Mouse (Mus musculus): ENCODE data around the gene Chst11. TPM values are rescaled to one million over a fixed set of nuclear protein-coding genes. Genes with fewer than 3 reads are reported as not detected.

The Chst11 gene
- polyA plus RNA-seq, 1 experiment = 10.4 TPM

DNA sequence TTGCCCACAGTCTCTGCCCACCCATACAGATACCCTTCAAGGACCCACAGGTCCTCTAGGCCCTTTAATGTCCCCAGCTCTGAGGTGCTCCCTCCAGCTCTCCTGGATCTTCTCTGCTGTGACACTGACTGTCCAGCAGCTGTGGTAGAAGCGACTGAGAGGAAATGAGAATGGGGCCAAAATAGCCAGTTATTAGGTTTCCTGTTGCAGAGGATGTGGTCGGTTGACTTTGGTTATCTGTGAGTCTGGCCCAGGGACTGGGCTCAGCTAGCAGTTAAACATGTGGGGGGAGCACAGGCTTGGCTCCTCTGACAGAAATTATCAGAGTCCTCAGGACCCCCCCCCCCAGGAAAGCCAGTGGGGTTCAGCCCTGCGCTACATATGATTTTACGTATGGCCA is 19.7 kb downstream of the Chst11 start:
- H3K36me3 ChIP-seq (replicated peaks; ENCODE audit: low read length) = peaks cover 64% of the 10 kb centered on the region
- TF ChIP-seq GATA1 (IDR thresholded peaks at IDR 0.05; ENCODE audit: borderline replicate concordance, low read length) (no peak), FLI1 (IDR thresholded peaks at IDR 0.05; ENCODE audit: low read length) (0 out of 2 replicates have a peak, but pooled peaks have one; percentile 49)
- peaks cover 99% of the 10 kb centered on the region for H3K4me1 ChIP-seq

DNA sequence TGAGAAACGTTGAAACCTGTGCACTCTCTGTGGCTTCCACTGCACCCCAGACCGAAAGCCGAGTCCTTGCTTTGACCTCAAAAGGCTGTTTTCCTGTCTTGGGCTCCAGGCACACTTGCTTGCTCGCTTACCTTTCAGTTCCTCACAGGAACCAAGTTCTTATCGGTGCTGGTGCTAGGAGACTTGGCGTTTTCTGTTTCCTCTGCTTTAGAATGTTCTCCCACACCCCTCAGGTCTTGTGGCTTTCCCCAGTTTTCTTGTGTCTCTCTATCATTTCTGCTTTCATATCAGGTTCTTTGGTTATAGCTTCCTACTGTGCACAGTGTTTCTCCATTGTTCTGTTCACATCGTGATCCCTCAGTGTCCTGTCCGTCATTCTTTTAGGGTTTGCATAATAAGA is 21.0 kb downstream of the Chst11 start:
- peaks cover 100% of the 10 kb centered on the region for H3K4me1 ChIP-seq
- H3K36me3 ChIP-seq (replicated peaks; ENCODE audit: low read length) = peaks cover 70% of the 10 kb centered on the region
- H3K9me3 ChIP-seq = peaks cover 19% of the 10 kb centered on the region
- H3K27me3 ChIP-seq (replicated peaks) = no peaks in the 10 kb centered on the region
- TF ChIP-seq GATA1 (IDR thresholded peaks at IDR 0.05; ENCODE audit: borderline replicate concordance, low read length) = no peak
- no peak for TF ChIP-seq FLI1 (IDR thresholded peaks at IDR 0.05; ENCODE audit: low read length)
- peak overlapping the region; percentile 73 for H3K4me3 ChIP-seq (replicated peaks)

More for the DNA sequence above, 19.7 kb downstream of the Chst11 start:
- Histone ChIP-seq H3K9me3 (peaks cover 19% of the 10 kb centered on the region), H3K27me3 (replicated peaks) (no peaks in the 10 kb centered on the region), H3K4me3 (replicated peaks) (peak overlapping the region; percentile 88)

- Histone ChIP-seq H3K4me3 (replicated peaks) (peak overlapping the region; percentile 57), H3K36me3 (replicated peaks; ENCODE audit: low read length) (peaks cover 76% of the 10 kb centered on the region), H3K9me3 (peaks cover 15% of the 10 kb centered on the region), H3K27me3 (replicated peaks) (no peaks in the 10 kb centered on the region), H3K4me1 (peaks cover 83% of the 10 kb centered on the region)
- TF ChIP-seq GATA1 (IDR thresholded peaks at IDR 0.05; ENCODE audit: borderline replicate concordance, low read length) (no peak), FLI1 (IDR thresholded peaks at IDR 0.05; ENCODE audit: low read length) (no peak)
These were observed 28.7 kb downstream of the Chst11 start for GRCm38 (mm10) chr10:83013984-83014383.

DNA sequence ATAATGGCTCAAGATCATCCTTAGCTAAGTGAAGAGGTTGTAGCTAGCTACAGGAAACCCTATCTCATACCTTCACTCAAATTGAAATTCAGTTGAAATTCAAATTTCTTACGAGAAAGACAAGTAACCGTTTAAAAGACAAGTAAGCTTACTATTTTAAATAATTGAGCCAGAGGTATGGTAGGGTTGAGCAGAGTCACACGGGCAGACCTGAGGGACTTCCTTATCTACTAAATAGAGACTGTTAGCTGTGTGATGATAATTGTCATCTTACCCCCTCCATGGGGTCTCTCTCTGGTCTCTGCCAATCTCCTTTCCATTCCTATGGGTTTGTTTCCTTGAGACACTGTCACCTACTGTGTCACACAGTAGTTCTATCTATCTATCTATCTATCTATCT is 30.6 kb downstream of the Chst11 start:
- H3K4me1 ChIP-seq = peaks cover 83% of the 10 kb centered on the region
- H3K27me3 ChIP-seq (replicated peaks) = no peaks in the 10 kb centered on the region
- peaks cover 15% of the 10 kb centered on the region for H3K9me3 ChIP-seq
- no peak for TF ChIP-seq GATA1 (IDR thresholded peaks at IDR 0.05; ENCODE audit: borderline replicate concordance, low read length)
- TF ChIP-seq FLI1 (IDR thresholded peaks at IDR 0.05; ENCODE audit: low read length) = no peak
- no peak overlapping the region for H3K4me3 ChIP-seq (replicated peaks)
- peaks cover 72% of the 10 kb centered on the region for H3K36me3 ChIP-seq (replicated peaks; ENCODE audit: low read length)

GRCm38 (mm10) chr10:83016779-83017178 is 31.5 kb downstream of the Chst11 start:
- TF ChIP-seq FLI1 (IDR thresholded peaks at IDR 0.05; ENCODE audit: low read length) = no peak
- TF ChIP-seq GATA1 (IDR thresholded peaks at IDR 0.05; ENCODE audit: borderline replicate concordance, low read length) = no peak
- H3K4me1 ChIP-seq = peaks cover 87% of the 10 kb centered on the region
- H3K9me3 ChIP-seq = peaks cover 15% of the 10 kb centered on the region
- no peak overlapping the region for H3K4me3 ChIP-seq (replicated peaks)
- H3K27me3 ChIP-seq (replicated peaks) = no peaks in the 10 kb centered on the region
- peaks cover 73% of the 10 kb centered on the region for H3K36me3 ChIP-seq (replicated peaks; ENCODE audit: low read length)

DNA sequence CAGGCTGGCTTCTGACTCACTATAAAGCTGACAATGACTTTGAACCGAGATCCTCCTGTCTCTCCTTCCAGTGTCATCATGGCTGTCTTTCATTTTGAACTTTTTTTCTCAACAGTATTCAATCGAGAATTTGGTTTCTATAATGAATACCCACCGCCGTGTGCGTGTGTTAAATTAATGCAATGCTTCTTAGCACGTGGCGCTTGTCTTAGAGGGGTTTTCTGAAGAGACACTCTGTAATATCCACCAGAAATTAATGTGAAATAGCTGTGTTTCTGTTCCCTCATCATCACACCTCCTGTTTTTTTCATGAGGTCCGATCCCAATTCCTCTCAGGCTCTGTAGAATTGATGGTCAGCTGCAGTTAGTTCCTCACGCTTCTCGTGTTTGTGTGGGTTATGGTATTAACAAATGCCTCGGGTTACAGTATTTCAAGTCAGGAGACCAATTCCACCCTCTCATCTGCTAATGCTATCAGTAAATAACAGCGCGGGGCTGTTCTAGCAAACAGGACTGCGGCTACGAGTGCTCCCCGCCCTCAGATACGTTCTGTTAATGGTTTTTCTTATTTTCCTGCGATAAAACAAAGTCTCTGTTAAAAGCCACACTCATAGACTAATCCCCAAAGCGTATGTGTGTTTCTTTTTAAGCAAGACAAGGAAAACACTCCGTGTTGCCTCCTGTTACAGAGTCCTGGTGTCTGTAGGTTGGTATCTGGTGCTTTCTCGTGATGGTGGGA is 32.6 kb downstream of the Chst11 start:
- peaks cover 73% of the 10 kb centered on the region for H3K36me3 ChIP-seq (replicated peaks; ENCODE audit: low read length)
- peaks cover 87% of the 10 kb centered on the region for H3K4me1 ChIP-seq
- H3K4me3 ChIP-seq (replicated peaks) = no peak overlapping the region
- TF ChIP-seq FLI1 (IDR thresholded peaks at IDR 0.05; ENCODE audit: low read length) (no peak), GATA1 (IDR thresholded peaks at IDR 0.05; ENCODE audit: borderline replicate concordance, low read length) (no peak)
- no peaks in the 10 kb centered on the region for H3K27me3 ChIP-seq (replicated peaks)
- peaks cover 15% of the 10 kb centered on the region for H3K9me3 ChIP-seq

- no peaks in the 10 kb centered on the region for H3K27me3 ChIP-seq (replicated peaks)
- no peak for TF ChIP-seq FLI1 (IDR thresholded peaks at IDR 0.05; ENCODE audit: low read length)
- no peak for TF ChIP-seq GATA1 (IDR thresholded peaks at IDR 0.05; ENCODE audit: borderline replicate concordance, low read length)
- H3K9me3 ChIP-seq = peaks cover 15% of the 10 kb centered on the region
- peaks cover 87% of the 10 kb centered on the region for H3K4me1 ChIP-seq
- H3K36me3 ChIP-seq (replicated peaks; ENCODE audit: low read length) = peaks cover 68% of the 10 kb centered on the region
- no peak overlapping the region for H3K4me3 ChIP-seq (replicated peaks)
These were observed 33.2 kb downstream of the Chst11 start for GRCm38 (mm10) chr10:83018521-83018920.

- H3K36me3 ChIP-seq (replicated peaks; ENCODE audit: low read length) = peaks cover 68% of the 10 kb centered on the region
- no peaks in the 10 kb centered on the region for H3K27me3 ChIP-seq (replicated peaks)
- peaks cover 86% of the 10 kb centered on the region for H3K4me1 ChIP-seq
- TF ChIP-seq FLI1 (IDR thresholded peaks at IDR 0.05; ENCODE audit: low read length) (no peak), GATA1 (IDR thresholded peaks at IDR 0.05; ENCODE audit: borderline replicate concordance, low read length) (no peak)
- peaks cover 9% of the 10 kb centered on the region for H3K9me3 ChIP-seq
- H3K4me3 ChIP-seq (replicated peaks) = peak overlapping the region; percentile 64
These were observed 34.4 kb downstream of the Chst11 start for GRCm38 (mm10) chr10:83019497-83020270.

DNA sequence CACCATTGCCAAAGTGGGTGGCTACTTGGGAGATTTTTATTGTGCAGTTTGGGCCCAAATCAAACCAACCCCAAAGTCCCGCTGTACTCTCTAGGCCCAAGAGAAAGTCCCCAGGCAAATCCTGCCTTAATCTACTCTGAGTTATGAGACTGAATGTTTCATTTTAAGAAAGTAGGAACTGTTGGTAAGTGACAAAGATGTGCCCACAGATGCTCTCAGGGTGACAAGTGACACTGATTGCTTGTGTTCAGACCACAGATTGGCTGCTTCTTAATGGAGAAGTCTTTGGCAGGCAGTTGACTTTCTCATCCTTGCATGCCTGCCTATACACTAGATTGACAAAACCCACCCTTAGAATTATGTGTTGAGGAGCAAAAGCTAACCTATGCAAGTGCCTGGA is 37.3 kb downstream of the Chst11 start:
- H3K36me3 ChIP-seq (replicated peaks; ENCODE audit: low read length) = peaks cover 73% of the 10 kb centered on the region
- no peak for TF ChIP-seq FLI1 (IDR thresholded peaks at IDR 0.05; ENCODE audit: low read length)
- TF ChIP-seq GATA1 (IDR thresholded peaks at IDR 0.05; ENCODE audit: borderline replicate concordance, low read length) = no peak
- H3K4me1 ChIP-seq = peaks cover 91% of the 10 kb centered on the region

DNA sequence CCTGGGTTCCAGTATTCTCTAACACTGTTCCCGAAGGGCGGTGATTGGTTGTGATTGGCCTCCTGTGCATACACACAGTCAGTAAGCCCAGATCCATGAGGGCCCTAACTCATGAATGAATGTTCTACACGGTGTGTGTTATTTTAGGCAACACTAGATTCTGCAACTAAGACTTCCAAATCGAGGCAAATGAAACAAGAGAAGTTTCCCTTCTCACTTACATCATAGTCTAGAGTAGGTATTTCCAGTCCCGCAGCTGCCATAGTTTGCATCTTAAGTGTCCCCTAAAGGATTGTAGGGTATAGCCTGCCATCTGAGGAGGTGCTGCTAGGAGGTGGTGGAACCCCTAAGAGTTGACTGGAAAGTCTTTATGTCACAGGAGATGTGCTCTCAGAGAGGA is 40.9 kb downstream of the Chst11 start:
- peaks cover 78% of the 10 kb centered on the region for H3K36me3 ChIP-seq (replicated peaks; ENCODE audit: low read length)

More for the DNA sequence above, 37.3 kb downstream of the Chst11 start:
- no peaks in the 10 kb centered on the region for H3K9me3 ChIP-seq
- H3K4me3 ChIP-seq (replicated peaks) = no peak overlapping the region
- H3K27me3 ChIP-seq (replicated peaks) = no peaks in the 10 kb centered on the region

More for the DNA sequence above, 40.9 kb downstream of the Chst11 start:
- no peaks in the 10 kb centered on the region for H3K27me3 ChIP-seq (replicated peaks)
- H3K4me1 ChIP-seq = peaks cover 87% of the 10 kb centered on the region
- no peak overlapping the region for H3K4me3 ChIP-seq (replicated peaks)
- H3K9me3 ChIP-seq = no peaks in the 10 kb centered on the region
- TF ChIP-seq FLI1 (IDR thresholded peaks at IDR 0.05; ENCODE audit: low read length) (no peak), GATA1 (IDR thresholded peaks at IDR 0.05; ENCODE audit: borderline replicate concordance, low read length) (no peak)

Data from megakaryocyte, embryonic 14.5 days (primary cell).